Mouse (Mus musculus): ENCODE measurements around the gene Alkbh3. TPM values are rescaled to one million over a fixed set of nuclear protein-coding genes. Genes with fewer than 3 reads are reported as not detected.

The Alkbh3 gene
- total RNA-seq, 2 experiments from 2014 or later, result 19.4 to 25.7 TPM

DNA sequence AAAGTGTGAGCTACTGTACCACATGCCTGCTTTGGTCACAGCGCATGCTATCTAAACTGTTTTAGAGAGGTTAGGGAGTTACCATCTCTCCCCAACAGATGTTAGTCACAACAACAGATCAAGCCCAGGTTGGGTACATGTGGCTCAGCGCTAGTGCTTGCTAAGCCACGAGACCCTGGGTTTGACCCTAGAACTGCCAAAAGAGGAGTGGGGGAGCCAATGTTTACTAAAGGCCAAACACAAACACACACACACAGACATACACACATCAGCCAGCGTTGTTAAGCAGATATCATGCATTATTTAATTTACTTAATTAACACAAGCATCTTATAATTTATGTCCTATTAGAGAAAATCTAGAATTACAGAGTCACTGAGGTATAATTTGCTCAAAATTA, 8.7 kb downstream of the Alkbh3 start:
- intact Hi-C loops (cut with DNase I), result loop anchor here (1.0 kb wide), 1 partner anchor 131 kb away; no protein-coding TSS in a partner anchor
- DNase-seq (ENCODE audit: low spot score in 2 of 2), result no peak

GRCm38 (mm10) chr2:94001411-94001810, 9.2 kb downstream of the Alkbh3 start:
- no peak for DNase-seq (ENCODE audit: low spot score in 2 of 2)
- intact Hi-C loops (cut with DNase I), result no loop called here

GRCm38 (mm10) chr2:93996254-93996653, 14.4 kb downstream of the Alkbh3 start, which contains the start of gene Gm27027:
TSS of gene Gm27027 (minus strand) at chr2:93996354.
- DNase-seq (ENCODE audit: low spot score in 2 of 2), result no peak
- intact Hi-C loops (cut with DNase I), result no loop called here

DNA sequence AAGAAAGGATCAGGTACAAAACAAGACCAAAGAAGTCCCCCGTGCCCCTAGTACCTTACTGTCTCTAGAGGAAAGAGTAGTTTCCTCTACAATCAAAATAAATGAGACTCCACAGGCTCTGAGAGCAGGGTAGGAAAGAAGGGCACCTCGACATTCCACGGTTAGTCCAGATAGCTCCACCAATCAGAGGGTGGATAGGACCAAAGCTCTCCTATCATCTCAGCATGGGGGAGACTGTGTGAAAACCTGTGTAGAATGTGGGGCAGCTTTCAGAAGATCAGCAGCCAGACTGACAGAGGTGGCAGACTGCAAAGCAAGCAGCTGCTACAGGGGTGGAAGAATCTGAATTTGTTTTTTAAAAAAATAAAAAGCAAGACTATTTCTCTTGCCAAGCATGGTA, 17.8 kb downstream of the Alkbh3 start:
- DNase-seq (ENCODE audit: low spot score in 2 of 2), result peak in 1 of 2 experiments; percentile 45
- intact Hi-C loops (cut with DNase I), result no loop called here

DNA sequence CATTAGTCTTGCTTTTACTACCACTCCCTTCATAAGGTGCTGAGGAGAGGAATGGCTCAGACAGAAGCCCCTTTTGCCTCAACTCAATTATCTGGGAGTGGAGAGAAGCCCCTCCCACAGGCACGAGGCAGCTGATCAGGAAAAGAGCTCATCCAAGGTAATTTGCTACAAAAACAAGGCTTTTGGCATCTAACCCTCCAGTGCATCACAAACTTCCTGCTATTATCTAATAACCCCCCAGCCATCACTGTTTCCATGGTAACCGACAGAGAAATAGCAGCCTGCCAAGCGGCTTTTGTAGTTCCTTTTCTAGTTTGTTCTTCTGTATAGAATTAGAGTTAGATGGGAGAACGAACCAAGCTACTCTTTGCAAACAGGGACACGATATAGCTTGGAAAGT, 18.3 kb downstream of the Alkbh3 start:
- intact Hi-C loops (cut with DNase I), result no loop called here
- DNase-seq (ENCODE audit: low spot score in 2 of 2), result peak in 1 of 2 experiments; percentile 48

DNA sequence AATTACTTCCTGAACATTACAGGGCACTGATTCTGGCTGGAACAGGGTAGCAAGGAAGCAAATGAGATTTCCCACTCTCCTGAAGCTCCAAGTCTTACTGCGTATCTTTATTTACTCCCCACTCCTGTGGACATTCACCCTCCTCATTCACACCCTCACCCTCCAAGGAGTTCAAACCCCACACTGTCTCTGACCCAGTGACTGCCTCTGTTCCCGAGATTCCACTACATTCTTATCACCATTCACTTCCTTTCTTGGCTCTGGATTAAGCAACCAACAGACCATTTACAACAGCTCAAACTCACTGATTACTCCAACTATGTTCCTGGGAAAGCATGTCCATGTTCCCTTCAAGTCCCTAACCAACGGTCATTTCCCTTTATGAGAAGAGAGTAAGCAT, 19.3 kb downstream of the Alkbh3 start:
- intact Hi-C loops (cut with DNase I), result no loop called here
- no peak for DNase-seq (ENCODE audit: low spot score in 2 of 2)

DNA sequence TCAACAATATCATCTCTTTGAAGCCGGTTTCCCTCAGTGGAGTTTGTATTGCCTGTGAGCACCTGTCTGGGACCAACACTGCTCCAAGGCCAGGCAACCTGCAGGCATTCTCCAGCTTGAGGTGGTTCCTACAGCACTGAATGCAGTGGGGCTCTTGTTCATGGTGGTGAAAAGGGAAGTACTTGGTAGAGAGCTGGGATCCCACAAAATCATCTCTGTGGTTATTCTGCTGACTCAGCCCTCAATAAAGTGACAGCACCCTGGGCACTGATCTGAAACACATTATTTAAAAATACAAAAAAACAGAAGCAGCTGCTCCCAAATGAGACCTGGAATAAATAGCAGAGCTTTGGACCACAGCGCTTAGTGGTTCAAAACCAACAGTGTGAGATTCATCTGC, 22.2 kb downstream of the Alkbh3 start:
- no peak for DNase-seq (ENCODE audit: low spot score in 2 of 2)

GRCm38 (mm10) chr2:93982457-93983235, 28.0 kb downstream of the Alkbh3 start:
- intact Hi-C loops (cut with DNase I), result no loop called here
- DNase-seq (ENCODE audit: low spot score in 2 of 2), result no peak

More for the DNA sequence above, 22.2 kb downstream of the Alkbh3 start:
- intact Hi-C loops (cut with DNase I), result no loop called here

GRCm38 (mm10) chr2:93979249-93980120, 31.1 kb downstream of the Alkbh3 start:
- peak in 1 of 2 experiments; percentile 20 for DNase-seq (ENCODE audit: low spot score in 2 of 2)
- intact Hi-C loops (cut with DNase I), result no loop called here

- DNase-seq (ENCODE audit: low spot score in 2 of 2), result peak; percentile 61 to 65
- intact Hi-C loops (cut with DNase I), result no loop called here
These were observed 34.0 kb downstream of the Alkbh3 start for GRCm38 (mm10) chr2:93976436-93977252.

DNA sequence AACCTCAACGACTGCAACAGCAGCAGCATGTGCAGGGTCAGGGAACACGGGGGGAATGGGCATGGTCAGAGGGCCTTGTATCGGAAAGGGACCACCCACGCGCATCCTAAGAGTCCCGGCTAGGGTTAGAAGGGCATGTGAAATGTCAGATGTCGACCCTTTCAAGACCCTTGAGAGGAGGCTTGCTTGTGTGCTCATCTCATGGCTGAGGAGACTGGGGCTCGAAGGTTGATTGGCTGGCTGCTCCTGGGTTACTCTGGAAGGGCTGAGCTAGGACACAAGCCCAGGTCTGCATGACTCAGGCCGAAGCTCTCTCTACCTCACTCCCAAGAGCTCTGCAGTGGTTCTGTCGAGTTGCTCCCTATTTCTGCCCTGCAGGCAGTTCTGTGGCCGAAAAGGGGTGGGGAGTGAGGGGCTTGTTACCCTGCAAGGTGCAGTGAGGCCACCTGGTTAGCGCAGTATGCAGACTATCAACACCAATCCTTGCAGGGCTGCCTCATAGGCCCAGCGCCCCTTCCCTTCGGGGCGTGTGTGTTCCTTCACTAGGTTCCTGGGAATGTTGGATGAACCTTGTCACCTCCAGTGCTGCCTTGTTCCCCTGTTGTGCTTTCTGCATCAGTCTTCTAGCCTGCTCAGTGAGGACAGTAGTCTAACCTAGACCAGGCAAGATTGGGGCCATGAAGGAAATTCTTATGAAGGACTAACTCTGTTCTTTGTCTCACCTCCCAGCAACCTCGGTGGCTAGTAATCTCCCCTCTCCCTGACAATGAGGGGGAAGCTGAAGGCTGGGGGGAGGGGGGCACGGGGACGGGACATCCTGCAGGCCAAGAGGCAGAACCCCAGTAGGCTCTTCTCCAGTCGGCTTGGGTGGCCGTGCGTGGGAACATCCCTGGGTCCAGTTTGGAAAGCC, 34.8 kb downstream of the Alkbh3 start:
- intact Hi-C loops (cut with DNase I), result no loop called here
- DNase-seq (ENCODE audit: low spot score in 2 of 2), result no peak

- no peak for DNase-seq (ENCODE audit: low spot score in 2 of 2)
- intact Hi-C loops (cut with DNase I), result no loop called here
These were observed 35.6 kb downstream of the Alkbh3 start for GRCm38 (mm10) chr2:93975041-93975440.

GRCm38 (mm10) chr2:93971647-93972046, 39.0 kb downstream of the Alkbh3 start:
- intact Hi-C loops (cut with DNase I), result no loop called here
- DNase-seq (ENCODE audit: low spot score in 2 of 2), result peak in 1 of 2 experiments; percentile 63

DNA sequence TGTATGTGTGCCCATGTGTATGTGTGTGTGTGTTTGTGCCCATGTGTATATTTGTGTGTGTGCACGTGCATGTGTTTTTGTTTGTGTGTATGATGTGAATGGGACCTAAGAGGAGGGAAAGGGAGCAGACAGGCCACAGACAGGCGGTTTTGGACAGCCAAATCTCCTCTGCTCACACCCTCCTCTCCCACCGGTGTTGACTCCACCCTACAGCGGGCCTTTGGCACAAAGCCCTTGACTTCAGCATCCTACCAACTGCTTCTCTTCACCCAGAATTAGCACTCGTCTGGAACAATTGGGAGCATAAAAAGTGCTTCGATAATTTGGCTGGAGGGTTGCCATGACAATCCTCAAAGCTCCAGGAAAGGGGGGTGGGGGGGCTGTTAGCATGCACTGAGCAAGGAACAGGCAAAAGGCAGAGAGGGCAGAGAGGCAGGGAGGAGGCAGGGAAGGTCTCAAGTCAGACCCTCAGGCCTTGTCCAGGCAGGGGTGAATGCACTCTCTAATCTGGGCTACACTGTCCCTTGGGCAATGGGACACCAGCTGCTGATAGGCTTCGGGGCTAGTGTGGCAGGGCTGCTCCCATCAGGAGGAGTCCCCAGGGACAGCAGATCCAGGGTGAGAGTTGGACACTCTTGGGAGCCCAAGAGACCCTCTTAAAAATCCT, 46.0 kb downstream of the Alkbh3 start:
- DNase-seq (ENCODE audit: low spot score in 2 of 2), result no peak
- intact Hi-C loops (cut with DNase I), result no loop called here

DNA sequence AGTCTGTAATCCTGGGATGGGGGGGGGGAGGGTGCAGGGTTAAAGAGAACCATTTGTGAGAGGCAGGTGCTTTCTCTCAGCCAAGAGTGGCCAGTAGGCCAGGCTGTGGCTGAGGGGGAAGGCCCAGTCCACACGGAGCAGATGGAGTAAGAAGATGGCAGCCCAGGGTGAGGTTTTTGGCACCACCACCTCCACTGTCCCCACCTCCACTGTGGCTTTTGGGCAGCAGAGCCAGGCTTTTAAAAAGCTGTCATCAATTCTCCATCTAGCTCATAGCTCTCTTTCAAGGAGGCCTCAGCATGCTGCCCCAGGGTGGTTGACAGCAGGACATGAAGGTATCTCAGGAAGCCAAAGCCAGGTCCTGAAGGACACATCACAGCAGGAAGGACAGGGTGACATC, 46.8 kb downstream of the Alkbh3 start:
- intact Hi-C loops (cut with DNase I), result no loop called here
- no peak for DNase-seq (ENCODE audit: low spot score in 2 of 2)

GRCm38 (mm10) chr2:93961716-93962115, 48.9 kb downstream of the Alkbh3 start:
- DNase-seq (ENCODE audit: low spot score in 2 of 2), result no peak
- intact Hi-C loops (cut with DNase I), result no loop called here

- intact Hi-C loops (cut with DNase I), result no loop called here
- DNase-seq (ENCODE audit: low spot score in 2 of 2), result no peak
These were observed 51.3 kb downstream of the Alkbh3 start for GRCm38 (mm10) chr2:93959346-93959745.

GRCm38 (mm10) chr2:93958216-93958615, 52.4 kb downstream of the Alkbh3 start:
- DNase-seq (ENCODE audit: low spot score in 2 of 2), result peak in 1 of 2 experiments; percentile 61
- intact Hi-C loops (cut with DNase I), result no loop called here

Data from left cerebral cortex, postnatal 25 days (tissue).